Mouse (Mus musculus) intestine, postnatal 0 days (tissue): ENCODE measurements around the gene Gstm4. TPM values are rescaled to one million over a fixed set of nuclear protein-coding genes. Genes with fewer than 3 reads are reported as not detected.
"Not testable (repeated sequence)": the region's sequence is repeated elsewhere in the genome, so short reads cannot be mapped to it uniquely, and the experiment has no call there.

Source experiments
- ATAC-seq: fragments of 200-750 bp; cut with Nextera tagmentation; 2 replicates; pipeline ENCODE4 v1.8.0; 2017; ENCODE audit warnings: mild to moderate bottlenecking, moderate TSS enrichment, moderate library complexity
- H3K27ac ChIP-seq: fragments of 300-500 bp; sonication (generic); 2 replicates; pipeline ENCODE4 v1.5.1; 2014; ENCODE audit warnings: mild to moderate bottlenecking, low read depth, low read length, moderate library complexity
- H3K27me3 ChIP-seq: fragments of 300-500 bp; sonication (generic); replicated peaks from 2 replicates; pipeline ENCODE4 v1.6.1; 2014; ENCODE audit warnings: low read length, mixed read lengths; ENCODE audit not compliant: control insufficient read depth, insufficient read depth
- H3K36me3 ChIP-seq: fragments of 300-500 bp; sonication (generic); 2 replicates; pipeline ENCODE4 v1.6.1; 2014; ENCODE audit warnings: mild to moderate bottlenecking, moderate library complexity; ENCODE audit not compliant: control insufficient read depth, insufficient read depth
- H3K4me1 ChIP-seq: fragments of 300-500 bp; sonication (generic); replicated peaks from 2 replicates; pipeline ENCODE4 v1.6.1; 2014; ENCODE audit warnings: antibody characterized with exemption, low read length, mixed read lengths; ENCODE audit not compliant: control insufficient read depth, insufficient read depth
- H3K4me2 ChIP-seq: fragments of 300-500 bp; sonication (generic); replicated peaks from 2 replicates; pipeline ENCODE4 v1.6.1; 2014; ENCODE audit warnings: low read depth, mild to moderate bottlenecking, moderate library complexity
- H3K4me3 ChIP-seq: fragments of 300-500 bp; sonication (generic); 2 replicates; pipeline ENCODE4 v1.5.1; 2014; ENCODE audit warnings: low read depth, low read length
- H3K9ac ChIP-seq: fragments of 300-500 bp; sonication (generic); 2 replicates; pipeline ENCODE4 v1.6.1; 2014; ENCODE audit warnings: mild to moderate bottlenecking, low read depth, low read length
- H3K9me3 ChIP-seq: fragments of 300-500 bp; sonication (generic); 2 replicates; pipeline ENCODE4 v1.6.1; 2016; ENCODE audit warnings: mixed run types; ENCODE audit not compliant: control insufficient read depth
- CTCF ChIP-seq: sonication (generic); IDR thresholded peaks from 2 replicates; pipeline ENCODE4 v1.5.1; 2016; ENCODE audit warnings: low read depth, mild to moderate bottlenecking, control low read depth, antibody characterized with exemption, moderate library complexity
- WGBS: fragments of 180-500 bp; shearing (Covaris S2); extraction: QIAGEN DNeasy Blood & Tissue Kit; methylation state at CpG from one replicate; pipeline ENCODE4 v1.1.7; 2014; 5-methylcytosine and 5-hydroxymethylcytosine counted together
- polyA plus RNA-seq: library from polyadenylated mRNA; unstranded; fragments of >200 nt; fragmentation: Nextera tagmentation; extraction: Ambion mirVana; gene quantifications from 2 replicates; pipeline ENCODE4 v1.2.1, GENCODE M21; 2015

Gstm4 gene
- polyA plus RNA-seq, 1 experiment from 2014 or later, result 30.5 TPM

- no peak overlapping the region for H3K27ac ChIP-seq
- H3K9me3 ChIP-seq, result no peaks in the 10 kb centered on the region
- H3K27me3 ChIP-seq, result no peaks in the 10 kb centered on the region
- no peak overlapping the region for H3K9ac ChIP-seq
- no peak for ATAC-seq
- 78% methylated on average over 3 of the region's 3 CpGs for WGBS
- no peak overlapping the region for H3K4me3 ChIP-seq
- H3K4me2 ChIP-seq, result no peak overlapping the region
- no peak for TF ChIP-seq CTCF
- no peaks in the 10 kb centered on the region for H3K4me1 ChIP-seq
- no peaks in the 10 kb centered on the region for H3K36me3 ChIP-seq
Observed at GRCm38 (mm10) chr3:107999491-107999890, 45.2 kb downstream of the Gstm4 start.

GRCm38 (mm10) chr3:107998591-107998990, 46.1 kb downstream of the Gstm4 start:
- TF ChIP-seq CTCF, result no peak
- Histone ChIP-seq H3K4me2 (no peak overlapping the region), H3K36me3 (no peaks in the 10 kb centered on the region), H3K4me3 (no peak overlapping the region), H3K4me1 (no peaks in the 10 kb centered on the region), H3K27ac (no peak overlapping the region), H3K9ac (no peak overlapping the region), H3K9me3 (no peaks in the 10 kb centered on the region), H3K27me3 (no peaks in the 10 kb centered on the region)
- WGBS, result 81% methylated on average over 3 of the region's 3 CpGs
- ATAC-seq, result no peak

DNA sequence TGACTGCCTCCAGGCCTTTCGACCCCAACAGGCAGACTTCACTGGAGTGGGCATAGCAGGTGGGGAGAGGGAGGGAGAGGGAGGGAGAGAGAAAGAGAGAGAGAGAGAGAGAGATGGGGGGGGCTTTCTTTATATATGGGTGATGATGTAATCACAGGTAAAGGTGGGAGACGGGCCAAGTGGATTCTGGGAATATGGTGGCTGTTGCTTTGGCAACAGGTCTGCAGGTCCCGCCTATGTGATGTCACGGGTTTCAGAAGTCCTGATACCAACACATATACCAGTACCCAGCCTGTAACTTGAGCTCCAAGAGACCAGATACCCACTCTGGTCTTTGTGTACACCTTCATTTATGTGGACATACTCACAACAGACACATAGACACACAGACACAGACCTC, 48.1 kb downstream of the Gstm4 start:
- Histone ChIP-seq H3K9me3 (no peaks in the 10 kb centered on the region), H3K4me1 (no peaks in the 10 kb centered on the region), H3K27ac (no peak overlapping the region), H3K4me3 (no peak overlapping the region), H3K4me2 (no peak overlapping the region), H3K9ac (no peak overlapping the region), H3K36me3 (no peaks in the 10 kb centered on the region), H3K27me3 (no peaks in the 10 kb centered on the region)
- 91% methylated on average over 4 of the region's 4 CpGs for WGBS
- TF ChIP-seq CTCF, result no peak
- no peak for ATAC-seq

GRCm38 (mm10) chr3:107995974-107996373, 48.7 kb downstream of the Gstm4 start:
- not testable (repeated sequence) for ATAC-seq, H3K9me3 ChIP-seq
- WGBS, result 92% methylated on average over 2 of the region's 2 CpGs

More at GRCm38 (mm10) chr3:107995974-107996373, 48.7 kb downstream of the Gstm4 start:
- H3K36me3 ChIP-seq, H3K4me3 ChIP-seq, H3K27me3 ChIP-seq, H3K27ac ChIP-seq, H3K4me2 ChIP-seq, H3K9ac ChIP-seq, H3K4me1 ChIP-seq: not testable (repeated sequence)

Other genes starting within 250 kb of the Gstm4 start
- gene Eps8l3, start 167.7 kb downstream of the Gstm4 start, polyA plus RNA-seq, result 475 and 488 TPM in 2 replicates
- 157 and 172 TPM in 2 replicates for gene Gstm5, start 149.1 kb downstream of the Gstm4 start, polyA plus RNA-seq
- 13.0 TPM in 2 replicates for gene Gstm7, start 113.1 kb downstream of the Gstm4 start, polyA plus RNA-seq
- gene Gstm6, start 101.1 kb downstream of the Gstm4 start, polyA plus RNA-seq, result 21.6 and 21.9 TPM in 2 replicates
- gene Gstm3, start 75.6 kb downstream of the Gstm4 start, polyA plus RNA-seq, result 53.9 and 60.7 TPM in 2 replicates
- 94.6 and 108 TPM in 2 replicates for gene Gstm2, start 58.4 kb downstream of the Gstm4 start, polyA plus RNA-seq
- 92.7 and 96.3 TPM in 2 replicates for gene Gstm1, start 26.9 kb downstream of the Gstm4 start, polyA plus RNA-seq
- gene Ampd2, start 41.8 kb upstream of the Gstm4 start, polyA plus RNA-seq, result 17.6 and 18.2 TPM in 2 replicates
- gene Gnat2, start 47.9 kb upstream of the Gstm4 start, polyA plus RNA-seq, result 0.43 and 0.80 TPM in 2 replicates
- gene Gnai3, start 101.3 kb upstream of the Gstm4 start, polyA plus RNA-seq, result 99.6 and 101 TPM in 2 replicates
- 0.05 and 0.13 TPM in 2 replicates for gene Gpr61, start 110.0 kb upstream of the Gstm4 start, polyA plus RNA-seq
- 2.8 and 2.9 TPM in 2 replicates for gene Amigo1, start 141.4 kb upstream of the Gstm4 start, polyA plus RNA-seq
- 6.3 and 6.7 TPM in 2 replicates for gene Cyb561d1, start 156.3 kb upstream of the Gstm4 start, polyA plus RNA-seq
- gene Atxn7l2, start 166.0 kb upstream of the Gstm4 start, polyA plus RNA-seq, result 3.4 and 4.0 TPM in 2 replicates
- gene Sypl2, start 181.8 kb upstream of the Gstm4 start, polyA plus RNA-seq, result 0.26 and 0.51 TPM in 2 replicates
- 166 and 179 TPM in 2 replicates for gene Psma5, start 212.0 kb upstream of the Gstm4 start, polyA plus RNA-seq
- gene Sort1, start 239.2 kb upstream of the Gstm4 start, polyA plus RNA-seq, result 4.6 and 5.2 TPM in 2 replicates